ENCODE assay signal across 10 mouse cellular contexts in genomic region chr5:149020681-149021062, GRCm38 (mm10). TPM values are rescaled to one million over a fixed set of nuclear protein-coding genes. Genes with fewer than 3 reads are reported as not detected.
A peak's percentile ranks its signal among the peaks of the same experiment; 100 is the strongest.
DNase-seq lines count a peak whose midpoint lies in the region; ATAC-seq and TF ChIP-seq lines count a peak whose summit lies in the region.
"Had no signal": no experiment of that assay in that cellular context is flagged by ENCODE, and none has a peak within 500 bp of the region (broad histone marks: within the 10 kb centered on the region; RNA-seq: fewer than 3 reads in every experiment).

No protein-coding gene starts in this region.

- WGBS in heart, embryonic 13.5 days, result 61% methylated on average over 16 of the region's 16 CpGs
- WGBS in lung, embryonic 16.5 days, result 45% methylated on average over 16 of the region's 16 CpGs
- WGBS in embryonic facial prominence, embryonic 15.5 days, result 65% methylated on average over 16 of the region's 16 CpGs
- 74% methylated on average over 16 of the region's 16 CpGs for WGBS in midbrain, postnatal 0 days

- peaks cover 5% of the 10 kb centered on the region; the same call in 1 of the 2 replicates for H3K27me3 ChIP-seq in heart, embryonic 13.5 days (replicated peaks)
- no peaks in the 10 kb centered on the region for H3K27me3 ChIP-seq in lung, embryonic 16.5 days (ENCODE audit: control insufficient read depth, insufficient read depth, low read depth, low read length)
- H3K27me3 ChIP-seq in embryonic facial prominence, embryonic 15.5 days, result no peaks in the 10 kb centered on the region
- H3K27me3 ChIP-seq in midbrain, postnatal 0 days (ENCODE audit: insufficient read depth, low read length), result no peaks in the 10 kb centered on the region

- H3K36me3 ChIP-seq in heart, embryonic 13.5 days, result no peaks in the 10 kb centered on the region
- no peaks in the 10 kb centered on the region for H3K36me3 ChIP-seq in lung, embryonic 16.5 days (ENCODE audit: control insufficient read depth, insufficient read depth, low read length)
- H3K36me3 ChIP-seq in embryonic facial prominence, embryonic 15.5 days, result no peaks in the 10 kb centered on the region
- H3K36me3 ChIP-seq in midbrain, postnatal 0 days (ENCODE audit: insufficient read depth, low read length), result no peaks in the 10 kb centered on the region

- H3K27ac ChIP-seq in heart, embryonic 13.5 days (replicated peaks), result no peak overlapping the region
- H3K27ac ChIP-seq in lung, embryonic 16.5 days (ENCODE audit: low read length), result peak overlapping the region; percentile 83
- H3K27ac ChIP-seq in embryonic facial prominence, embryonic 15.5 days (replicated peaks), result no peak overlapping the region
- no peak overlapping the region for H3K27ac ChIP-seq in midbrain, postnatal 0 days (ENCODE audit: low read depth, low read length)

- no peak for DNase-seq in heart, postnatal 10 days
- no peak for DNase-seq in lung, postnatal 10 days
- no peak for DNase-seq in midbrain, postnatal 0 days (ENCODE audit: low spot score)
- no peak for DNase-seq in T-cell, adult 2 months (ENCODE audit: low spot score)
- no peak for DNase-seq in embryo, embryonic 9.5 days (ENCODE audit: extremely low spot score)
- DNase-seq: layer of hippocampus, adult 9-11 months had no signal

- peak overlapping the region; percentile 14 for H3K4me3 ChIP-seq in heart, embryonic 13.5 days
- H3K4me3 ChIP-seq in lung, embryonic 16.5 days (ENCODE audit: low read length), result peak overlapping the region; percentile 24
- no peak overlapping the region for H3K4me3 ChIP-seq in embryonic facial prominence, embryonic 15.5 days (replicated peaks)
- no peak overlapping the region for H3K4me3 ChIP-seq in midbrain, postnatal 0 days (ENCODE audit: low read depth, low read length)

- no peak for ATAC-seq in heart, embryonic 13.5 days (ENCODE audit: extremely low read depth, insufficient number of reproducible peaks, low FRiP score, low TSS enrichment)
- ATAC-seq in lung, embryonic 16.5 days (ENCODE audit: low read depth), result peak; percentile 82
- no peak for ATAC-seq in embryonic facial prominence, embryonic 15.5 days (ENCODE audit: insufficient number of reproducible peaks, low FRiP score, low TSS enrichment, low read depth)
- no peak for ATAC-seq in midbrain, postnatal 0 days (ENCODE audit: low FRiP score)
- ATAC-seq: CD4-positive, CD25-positive, alpha-beta regulatory T cell, adult 4 months had no signal

- intact Hi-C loops in heart, postnatal 10 days (cut with DNase I), result no loop called here

- no peak for TF ChIP-seq CTCF in midbrain, postnatal 0 days (IDR thresholded peaks at IDR 0.05)

- peak overlapping the region; percentile 38 for H3K9ac ChIP-seq in heart, embryonic 13.5 days
- peak overlapping the region; percentile 6 for H3K9ac ChIP-seq in lung, embryonic 16.5 days (ENCODE audit: low read length)
- H3K9ac ChIP-seq in embryonic facial prominence, embryonic 15.5 days, result no peak overlapping the region
- H3K9ac ChIP-seq in midbrain, postnatal 0 days (replicated peaks; ENCODE audit: low read length, poor library complexity, severe bottlenecking), result no peak overlapping the region

- peak overlapping the region; percentile 59 for H3K4me2 ChIP-seq in heart, embryonic 13.5 days
- peak overlapping the region; percentile 55 for H3K4me2 ChIP-seq in lung, embryonic 16.5 days (ENCODE audit: low read depth, low read length)
- H3K4me2 ChIP-seq in embryonic facial prominence, embryonic 15.5 days (replicated peaks), result peak overlapping the region; percentile 15; the same call in 1 of the 2 replicates
- H3K4me2 ChIP-seq in midbrain, postnatal 0 days (ENCODE audit: low read depth, low read length, poor library complexity, severe bottlenecking), result peak overlapping the region; percentile 15; the same call in 1 of the 2 replicates

- no peaks in the 10 kb centered on the region for H3K9me3 ChIP-seq in heart, embryonic 13.5 days
- no peaks in the 10 kb centered on the region for H3K9me3 ChIP-seq in lung, embryonic 16.5 days (ENCODE audit: control insufficient read depth, low read length)
- H3K9me3 ChIP-seq in embryonic facial prominence, embryonic 15.5 days (replicated peaks), result no peaks in the 10 kb centered on the region
- H3K9me3 ChIP-seq in midbrain, postnatal 0 days (ENCODE audit: low read length), result no peaks in the 10 kb centered on the region

- peaks cover 29% of the 10 kb centered on the region for H3K4me1 ChIP-seq in heart, embryonic 13.5 days
- H3K4me1 ChIP-seq in lung, embryonic 16.5 days (replicated peaks; ENCODE audit: control insufficient read depth, insufficient read depth, low read length), result peaks cover 14% of the 10 kb centered on the region
- H3K4me1 ChIP-seq in embryonic facial prominence, embryonic 15.5 days, result peaks cover 15% of the 10 kb centered on the region; the same call in 1 of the 2 replicates
- no peaks in the 10 kb centered on the region for H3K4me1 ChIP-seq in midbrain, postnatal 0 days (ENCODE audit: insufficient read depth, low read length)

RNA-seq across cellular contexts. Expression of gene Gm42791, which starts 25.7 kb away (rescaled TPM):
- polyA plus RNA-seq in heart, embryonic 13.5 days (2015; fragmentation: Nextera tagmentation; extraction: Ambion mirVana), result 1.7 and 2.3 TPM in 2 replicates
- total RNA-seq in heart, postnatal 10 days (2021), result 1 to 10 TPM; 4.1 to 6.0 TPM
- 0.94 and 1.3 TPM in 2 replicates for polyA plus RNA-seq in lung, embryonic 16.5 days (2015; fragmentation: Nextera tagmentation; extraction: Ambion mirVana)
- polyA plus RNA-seq in embryonic facial prominence, embryonic 15.5 days (2015; fragmentation: Nextera tagmentation; extraction: Ambion mirVana), result 1.6 and 2.3 TPM in 2 replicates
- not detected in 2 replicates for total RNA-seq in midbrain, postnatal 0 days (2014; rRNA removed)
- 2.1 and 3.1 TPM in 2 replicates for polyA plus RNA-seq in midbrain, postnatal 0 days (2015; fragmentation: Nextera tagmentation; extraction: Ambion mirVana)

Comparison
In these comparisons a context has a peak if more than half of its experiments do, and no peak if none do; other contexts are left out.
1. H3K4me3 ChIP-seq: peak in heart, embryonic 13.5 days (single experiment) and lung, embryonic 16.5 days (single experiment); none in embryonic facial prominence, embryonic 15.5 days (single experiment) and midbrain, postnatal 0 days (single experiment).
2. H3K9ac ChIP-seq: peak in heart, embryonic 13.5 days (single experiment) and lung, embryonic 16.5 days (single experiment); none in embryonic facial prominence, embryonic 15.5 days (single experiment) and midbrain, postnatal 0 days (single experiment).
3. Peak in every context shown above with its lines, with median percentiles within 50 percentile points of each other: H3K4me2 ChIP-seq.